Mouse (Mus musculus): ENCODE results near the gene Wfdc8. TPM values are rescaled to one million over a fixed set of nuclear protein-coding genes. Genes with fewer than 3 reads are reported as not detected.
A peak's percentile ranks its signal among the peaks of the same experiment; 100 is the strongest.

Wfdc8 gene
- polyA plus RNA-seq, 1 experiment, result not detected

- Histone ChIP-seq H3K27ac (ENCODE audit: control insufficient read depth, insufficient read depth, low read depth, low read length, poor library complexity) (no peak overlapping the region), H3K4me3 (replicated peaks; ENCODE audit: control insufficient read depth, low read depth, low read length) (no peak overlapping the region), H3K4me1 (ENCODE audit: control insufficient read depth, insufficient read depth, low read length) (no peaks in the 10 kb centered on the region)
- TF ChIP-seq CTCF (IDR thresholded peaks at IDR 0.05; ENCODE audit: control insufficient read depth, insufficient read depth, low read length) (no peak), POLR2A (IDR thresholded peaks at IDR 0.05; ENCODE audit: borderline replicate concordance, control insufficient read depth, low read depth, low read length) (no peak)
- 40% methylated on average over 5 of the region's 5 CpGs for WGBS
Measured at GRCm38 (mm10) chr2:164567460-164567859, 46.0 kb downstream of the Wfdc8 start.

GRCm38 (mm10) chr2:164566997-164567396 lies 46.4 kb downstream of the Wfdc8 start:
- Histone ChIP-seq H3K4me3 (replicated peaks; ENCODE audit: control insufficient read depth, low read depth, low read length) (no peak overlapping the region), H3K27ac (ENCODE audit: control insufficient read depth, insufficient read depth, low read depth, low read length, poor library complexity) (no peak overlapping the region), H3K4me1 (ENCODE audit: control insufficient read depth, insufficient read depth, low read length) (no peaks in the 10 kb centered on the region)
- WGBS, result 73% methylated on average over 2 of the region's 2 CpGs
- TF ChIP-seq CTCF (IDR thresholded peaks at IDR 0.05; ENCODE audit: control insufficient read depth, insufficient read depth, low read length), result peak; percentile 14; the same call in 1 of the 2 replicates
- TF ChIP-seq POLR2A (IDR thresholded peaks at IDR 0.05; ENCODE audit: borderline replicate concordance, control insufficient read depth, low read depth, low read length), result no peak

GRCm38 (mm10) chr2:164564346-164564745 lies 49.1 kb downstream of the Wfdc8 start:
- 57% methylated on average over 5 of the region's 5 CpGs for WGBS
- no peak for TF ChIP-seq CTCF (IDR thresholded peaks at IDR 0.05; ENCODE audit: control insufficient read depth, insufficient read depth, low read length)

GRCm38 (mm10) chr2:164563339-164564038 lies 49.9 kb downstream of the Wfdc8 start:
- 13% methylated on average over 32 of the region's 32 CpGs for WGBS
- Histone ChIP-seq H3K4me3 (replicated peaks; ENCODE audit: control insufficient read depth, low read depth, low read length) (no peak overlapping the region), H3K27ac (ENCODE audit: control insufficient read depth, insufficient read depth, low read depth, low read length, poor library complexity) (no peak overlapping the region), H3K4me1 (ENCODE audit: control insufficient read depth, insufficient read depth, low read length) (no peaks in the 10 kb centered on the region)
- no peak for TF ChIP-seq POLR2A (IDR thresholded peaks at IDR 0.05; ENCODE audit: borderline replicate concordance, control insufficient read depth, low read depth, low read length)
- TF ChIP-seq CTCF (IDR thresholded peaks at IDR 0.05; ENCODE audit: control insufficient read depth, insufficient read depth, low read length), result 0 out of 2 replicates have a peak, but pooled peaks have one; percentile 12

More at GRCm38 (mm10) chr2:164564346-164564745, 49.1 kb downstream of the Wfdc8 start:
- H3K27ac ChIP-seq (ENCODE audit: control insufficient read depth, insufficient read depth, low read depth, low read length, poor library complexity), result no peak overlapping the region
- H3K4me1 ChIP-seq (ENCODE audit: control insufficient read depth, insufficient read depth, low read length), result no peaks in the 10 kb centered on the region
- no peak overlapping the region for H3K4me3 ChIP-seq (replicated peaks; ENCODE audit: control insufficient read depth, low read depth, low read length)

DNA sequence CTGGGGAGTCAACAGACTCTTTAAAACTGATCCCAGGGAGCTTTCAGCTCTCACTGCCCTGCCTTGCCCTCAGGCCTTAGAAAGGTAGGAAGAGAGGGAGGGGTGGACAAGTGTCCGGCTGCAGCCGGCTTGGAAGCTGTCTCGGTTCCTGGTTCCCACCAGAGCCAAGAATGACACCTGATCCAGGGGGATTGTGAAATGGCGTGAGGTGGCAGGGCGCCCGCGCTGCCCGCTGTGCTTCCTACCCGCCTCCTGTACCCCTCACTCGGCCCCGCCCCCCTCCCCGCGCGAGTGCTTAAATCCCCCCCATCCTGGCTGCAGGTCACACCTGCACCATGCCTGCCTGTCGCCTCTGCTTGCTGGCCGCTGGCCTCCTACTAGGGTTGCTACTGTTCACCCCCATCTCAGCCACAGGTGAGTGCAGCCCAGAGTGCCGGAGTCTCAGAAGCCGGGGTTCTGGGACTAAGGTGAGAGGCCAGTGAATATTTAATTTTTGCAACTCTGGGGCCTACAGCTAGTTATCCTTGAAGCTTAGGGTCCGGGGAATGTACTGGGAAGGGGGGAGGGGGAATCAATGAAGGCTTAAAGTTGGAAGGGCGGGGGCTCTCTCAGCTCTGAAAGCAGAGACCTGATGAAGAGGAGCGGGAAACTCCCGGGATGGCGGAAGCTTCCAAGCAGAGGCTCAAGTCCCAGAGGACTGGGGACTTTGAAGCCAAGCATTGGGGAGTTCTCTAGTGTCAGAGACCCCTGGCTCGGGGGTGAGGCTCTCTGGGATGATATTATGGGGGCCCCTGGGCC lies 50.8 kb downstream of the Wfdc8 start, which contains the start of gene Wfdc2:
Gene Wfdc2, plus strand, starts transcription at position 23 of the 798 bp plus-strand sequence.
- Histone ChIP-seq H3K4me3 (replicated peaks; ENCODE audit: control insufficient read depth, low read depth, low read length) (no peak within 1 kb of the TSS), H3K27ac (ENCODE audit: control insufficient read depth, insufficient read depth, low read depth, low read length, poor library complexity) (no peak within 1 kb of the TSS), H3K4me1 (ENCODE audit: control insufficient read depth, insufficient read depth, low read length) (no peaks in the 10 kb centered on the region)
- TF ChIP-seq POLR2A (IDR thresholded peaks at IDR 0.05; ENCODE audit: borderline replicate concordance, control insufficient read depth, low read depth, low read length), result no peak
- no peak for TF ChIP-seq CTCF (IDR thresholded peaks at IDR 0.05; ENCODE audit: control insufficient read depth, insufficient read depth, low read length)
- 71% methylated on average over 24 of the region's 24 CpGs for WGBS

GRCm38 (mm10) chr2:164560106-164560505 lies 53.3 kb downstream of the Wfdc8 start:
- Histone ChIP-seq H3K4me1 (ENCODE audit: control insufficient read depth, insufficient read depth, low read length) (no peaks in the 10 kb centered on the region), H3K27ac (ENCODE audit: control insufficient read depth, insufficient read depth, low read depth, low read length, poor library complexity) (no peak overlapping the region), H3K4me3 (replicated peaks; ENCODE audit: control insufficient read depth, low read depth, low read length) (no peak overlapping the region)
- TF ChIP-seq POLR2A (IDR thresholded peaks at IDR 0.05; ENCODE audit: borderline replicate concordance, control insufficient read depth, low read depth, low read length) (no peak), CTCF (IDR thresholded peaks at IDR 0.05; ENCODE audit: control insufficient read depth, insufficient read depth, low read length) (no peak)
- 83% methylated on average over 8 of the region's 8 CpGs for WGBS

- H3K4me3 ChIP-seq (replicated peaks; ENCODE audit: control insufficient read depth, low read depth, low read length), result no peak overlapping the region
- no peaks in the 10 kb centered on the region for H3K4me1 ChIP-seq (ENCODE audit: control insufficient read depth, insufficient read depth, low read length)
- 10% methylated on average over 16 of the region's 16 CpGs for WGBS
- no peak for TF ChIP-seq POLR2A (IDR thresholded peaks at IDR 0.05; ENCODE audit: borderline replicate concordance, control insufficient read depth, low read depth, low read length)
- no peak for TF ChIP-seq CTCF (IDR thresholded peaks at IDR 0.05; ENCODE audit: control insufficient read depth, insufficient read depth, low read length)
- no peak overlapping the region for H3K27ac ChIP-seq (ENCODE audit: control insufficient read depth, insufficient read depth, low read depth, low read length, poor library complexity)
Measured at GRCm38 (mm10) chr2:164558991-164559645, 54.3 kb downstream of the Wfdc8 start.

DNA sequence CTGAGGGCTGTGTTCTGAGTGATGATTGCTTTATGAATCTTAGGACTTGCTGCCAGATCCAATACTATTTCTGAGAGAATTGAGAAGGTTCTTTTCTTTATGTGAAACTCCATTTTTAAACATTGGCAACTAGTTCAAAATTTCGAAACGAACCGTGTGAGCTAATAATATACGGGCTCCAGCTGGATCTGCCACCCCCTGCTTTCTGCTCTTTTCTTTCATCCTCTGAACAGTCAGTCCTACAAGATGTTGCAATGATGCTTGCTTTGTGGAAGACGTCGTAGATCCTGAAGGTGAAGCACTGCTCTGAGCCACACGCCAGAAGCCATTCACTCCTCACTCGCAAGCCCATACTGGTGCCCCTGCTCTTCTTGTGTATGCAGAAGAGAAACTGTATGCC lies 55.0 kb downstream of the Wfdc8 start:
- TF ChIP-seq POLR2A (IDR thresholded peaks at IDR 0.05; ENCODE audit: borderline replicate concordance, control insufficient read depth, low read depth, low read length), result no peak
- no peak for TF ChIP-seq CTCF (IDR thresholded peaks at IDR 0.05; ENCODE audit: control insufficient read depth, insufficient read depth, low read length)
- Histone ChIP-seq H3K4me3 (replicated peaks; ENCODE audit: control insufficient read depth, low read depth, low read length) (no peak overlapping the region), H3K27ac (ENCODE audit: control insufficient read depth, insufficient read depth, low read depth, low read length, poor library complexity) (no peak overlapping the region), H3K4me1 (ENCODE audit: control insufficient read depth, insufficient read depth, low read length) (no peaks in the 10 kb centered on the region)
- 34% methylated on average over 8 of the region's 8 CpGs for WGBS

Data from bone marrow, adult 2 months (tissue).